Mouse (Mus musculus): ENCODE measurements around the gene Lamb3. TPM values are rescaled to one million over a fixed set of nuclear protein-coding genes. Genes with fewer than 3 reads are reported as not detected.

The Lamb3 gene
- polyA plus RNA-seq, 1 experiment: not detected

DNA sequence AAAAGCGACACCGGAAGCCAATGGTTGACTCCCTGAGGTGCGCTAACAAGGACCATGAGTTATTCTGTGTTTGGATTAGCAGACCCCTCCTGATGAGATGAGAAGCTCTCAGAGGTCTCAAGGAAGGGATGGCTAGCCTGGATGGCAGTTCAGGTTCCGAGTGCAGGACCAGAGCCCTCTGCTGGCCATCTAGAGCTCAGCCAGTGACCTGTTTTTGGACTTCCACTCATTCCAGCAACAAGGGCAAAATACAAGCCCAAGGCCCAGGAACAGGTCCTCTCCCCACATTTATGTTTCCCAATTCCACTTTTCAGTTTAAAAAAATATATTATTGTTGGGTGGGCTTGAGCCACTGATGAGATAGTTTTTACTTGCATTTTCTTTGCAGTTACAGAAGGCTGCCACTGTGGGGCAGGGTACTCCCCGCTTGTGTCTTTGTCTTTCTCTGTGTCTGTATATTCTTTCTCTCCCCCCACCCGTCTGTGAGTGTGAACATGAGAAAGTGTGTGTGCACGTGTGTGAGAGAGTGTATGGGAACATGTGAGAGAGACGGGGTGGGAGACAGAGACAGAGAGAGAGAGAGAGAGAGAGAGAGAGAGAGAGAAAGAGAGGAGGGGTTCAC lies 175.5 kb downstream of the Lamb3 start:
- no peak for TF ChIP-seq GATA1 (IDR thresholded peaks at IDR 0.05; ENCODE audit: low read length)

- TF ChIP-seq GATA1 (IDR thresholded peaks at IDR 0.05; ENCODE audit: low read length): no peak
Measured at GRCm38 (mm10) chr1:193386136-193386535, 178.6 kb downstream of the Lamb3 start.

DNA sequence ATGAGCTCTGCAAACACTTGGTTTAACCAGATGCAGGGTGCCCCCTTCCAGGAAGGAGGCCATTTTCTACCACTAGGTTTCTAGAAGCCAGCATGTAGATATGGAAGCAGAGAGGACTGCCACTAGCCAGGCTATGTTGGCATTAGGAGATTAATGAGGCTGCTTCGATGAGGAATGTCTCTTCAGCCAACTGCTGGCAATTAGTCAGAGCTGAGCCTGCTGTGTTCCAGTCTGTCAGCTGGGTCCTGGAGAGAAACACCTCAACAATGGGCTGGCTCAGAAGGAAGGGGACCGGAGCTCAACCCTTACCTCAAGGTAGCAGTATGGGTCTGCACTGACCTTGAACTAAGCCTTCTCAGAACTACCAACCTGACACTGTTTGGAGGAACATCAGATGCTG lies 179.7 kb downstream of the Lamb3 start:
- TF ChIP-seq GATA1 (IDR thresholded peaks at IDR 0.05; ENCODE audit: low read length): no peak

GRCm38 (mm10) chr1:193389505-193389904 lies 182.0 kb downstream of the Lamb3 start:
- no peak for TF ChIP-seq GATA1 (IDR thresholded peaks at IDR 0.05; ENCODE audit: low read length)

GRCm38 (mm10) chr1:193390004-193390403 lies 182.5 kb downstream of the Lamb3 start:
- TF ChIP-seq GATA1 (IDR thresholded peaks at IDR 0.05; ENCODE audit: low read length): no peak

DNA sequence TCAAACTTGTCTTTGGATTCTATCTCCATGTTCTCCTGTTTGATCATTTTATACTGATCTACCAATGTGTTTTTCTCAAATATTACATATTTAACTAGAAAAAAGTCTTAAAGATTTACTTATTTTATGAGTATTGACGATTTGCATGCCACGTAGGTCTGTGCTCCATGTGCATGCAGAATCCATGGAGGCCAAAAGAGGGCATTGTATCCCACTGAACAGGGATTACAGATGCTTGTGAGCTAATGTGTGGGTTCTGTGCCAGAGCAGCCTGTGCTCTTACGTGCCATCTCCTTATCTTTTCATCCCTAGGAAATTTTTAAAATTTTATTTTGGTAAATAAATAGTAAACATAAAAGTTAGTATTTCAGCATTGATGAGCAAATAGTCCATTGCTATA lies 184.8 kb downstream of the Lamb3 start:
- no peak for TF ChIP-seq GATA1 (IDR thresholded peaks at IDR 0.05; ENCODE audit: low read length)

Other genes with a start within 250 kb of the Lamb3 start
- not detected in 2 replicates for gene Syt14, start 171.9 kb upstream of the Lamb3 start, polyA plus RNA-seq (2012)
- 2.1 and 3.0 TPM in 2 replicates for gene Diexf, start 77.4 kb upstream of the Lamb3 start, polyA plus RNA-seq (2012)
- gene Irf6, start 54.6 kb upstream of the Lamb3 start, polyA plus RNA-seq (2012): 0.08 and 0.09 TPM in 2 replicates
- 2.5 and 2.6 TPM in 2 replicates for gene A130010J15Rik, start 39.7 kb upstream of the Lamb3 start, polyA plus RNA-seq (2012)
- 1.0 and 2.1 TPM in 2 replicates for gene Traf3ip3, start 6.0 kb upstream of the Lamb3 start, polyA plus RNA-seq (2012)
- not detected in 2 replicates for gene Hsd11b1, start 56.4 kb downstream of the Lamb3 start, polyA plus RNA-seq (2012)
- not detected in 2 replicates for gene G0s2, start 65.5 kb downstream of the Lamb3 start, polyA plus RNA-seq (2012)
- gene Camk1g, start 162.6 kb downstream of the Lamb3 start, polyA plus RNA-seq (2012): not detected in 2 replicates

Measured in G1E-ER4 (cell line).